Mouse (Mus musculus): Measurements from ENCODE around the gene Zhx3.

Zhx3 gene

DNA sequence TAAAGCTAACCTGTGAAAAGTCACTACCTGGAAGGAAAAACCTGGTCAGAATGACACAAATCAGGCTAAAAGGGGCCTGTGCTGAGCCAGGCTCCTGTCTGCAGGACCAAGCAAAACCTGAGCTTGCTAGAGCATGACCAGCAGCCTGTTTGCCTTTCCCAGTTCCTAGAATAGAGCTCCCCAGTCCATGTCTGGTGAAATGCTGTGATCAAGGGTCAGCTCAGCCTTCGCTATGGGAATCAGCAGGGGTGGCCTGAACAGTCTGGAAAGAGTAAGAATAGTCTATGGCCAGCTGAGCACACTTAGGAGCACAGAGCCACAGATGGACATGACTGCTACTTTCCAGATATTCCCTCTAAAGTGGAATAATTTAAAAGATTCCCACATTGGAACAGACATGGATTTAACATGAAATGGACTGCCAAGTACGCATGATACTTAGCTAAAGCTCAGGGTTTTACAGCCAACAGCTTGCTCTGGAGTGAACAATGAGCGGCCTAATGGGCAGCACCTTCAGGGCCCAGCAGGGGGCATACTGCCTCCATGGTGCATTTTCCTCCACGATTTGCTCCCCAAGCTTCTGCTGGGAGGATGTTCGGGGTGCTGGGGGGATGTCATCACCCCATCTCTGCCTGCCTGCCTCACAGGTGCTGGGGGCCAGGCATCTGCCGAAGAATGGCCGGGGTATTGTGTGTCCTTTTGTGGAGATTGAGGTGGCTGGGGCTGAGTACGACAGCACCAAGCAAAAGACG is 112.2 kb downstream of the Zhx3 start:
- no peak for DNase-seq (ENCODE audit: low spot score in 2 of 2)

DNA sequence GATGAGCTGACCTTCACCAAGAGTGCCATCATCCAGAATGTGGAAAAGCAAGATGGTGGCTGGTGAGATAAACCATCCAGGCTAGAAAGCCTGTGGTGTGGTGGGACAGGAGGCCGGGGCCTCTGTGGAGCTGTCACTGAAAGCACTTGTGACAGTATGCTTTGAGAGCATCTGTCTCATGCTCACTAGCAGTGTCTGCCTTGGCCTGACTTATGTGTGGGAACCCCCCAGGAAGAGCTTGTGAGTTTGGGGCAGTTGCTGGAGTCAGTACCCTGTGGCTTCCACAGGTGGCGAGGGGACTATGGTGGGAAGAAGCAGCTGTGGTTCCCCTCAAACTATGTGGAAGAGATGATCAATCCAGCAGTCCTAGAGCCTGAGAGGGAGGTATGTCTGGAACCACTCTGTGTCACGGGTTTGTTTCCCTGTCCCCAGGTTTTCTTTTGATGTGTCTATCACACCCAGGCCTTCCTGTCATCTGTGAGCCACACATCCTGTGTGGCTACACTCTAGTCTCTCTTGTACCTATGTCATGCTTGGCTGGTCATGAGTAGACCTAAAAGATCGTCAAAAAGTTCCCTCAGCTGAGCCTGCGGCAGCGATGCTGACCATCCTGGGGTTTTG is 116.1 kb downstream of the Zhx3 start:
- DNase-seq (ENCODE audit: low spot score in 2 of 2) = no peak

DNA sequence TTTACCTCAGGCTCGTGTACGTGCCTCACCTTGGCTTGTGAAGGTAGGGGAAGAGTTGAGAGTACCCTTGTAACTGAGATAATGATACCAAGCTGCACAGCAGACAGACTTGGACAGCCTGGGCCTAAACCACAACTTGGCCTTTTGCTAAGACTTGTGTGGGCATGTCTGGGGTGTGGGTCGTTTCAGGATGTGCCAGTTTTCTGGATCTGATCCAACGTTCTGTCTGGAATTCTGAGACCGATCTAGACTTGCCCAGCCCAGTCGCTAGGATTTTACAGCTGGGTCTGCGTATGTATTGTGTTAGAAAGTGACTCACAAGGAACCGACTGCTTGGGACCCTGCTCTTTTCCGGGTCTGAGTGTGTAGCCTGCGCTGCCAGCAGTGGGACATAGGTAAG is 125.7 kb downstream of the Zhx3 start:
- no peak for DNase-seq (ENCODE audit: low spot score in 2 of 2)

DNA sequence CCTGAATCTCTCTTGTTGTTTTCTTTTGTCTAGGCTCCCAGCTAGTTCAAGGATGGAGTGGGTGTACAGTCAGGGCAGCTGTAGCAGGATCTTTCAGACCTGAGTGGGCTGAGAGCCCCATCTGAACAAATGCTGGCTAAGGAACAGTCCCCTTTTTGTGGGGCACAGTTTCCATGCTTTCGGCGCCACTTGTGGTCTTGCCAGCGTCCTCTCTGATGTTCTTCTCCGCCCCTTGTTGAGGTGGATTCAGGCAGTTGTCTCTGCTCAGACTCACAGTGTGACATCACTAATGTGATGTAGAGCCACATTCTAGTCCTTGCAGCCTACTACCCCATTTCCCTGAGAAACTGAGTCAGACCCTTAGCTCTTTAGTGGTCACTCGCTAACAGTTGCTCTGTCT is 126.2 kb downstream of the Zhx3 start:
- no peak for DNase-seq (ENCODE audit: low spot score in 2 of 2)

DNA sequence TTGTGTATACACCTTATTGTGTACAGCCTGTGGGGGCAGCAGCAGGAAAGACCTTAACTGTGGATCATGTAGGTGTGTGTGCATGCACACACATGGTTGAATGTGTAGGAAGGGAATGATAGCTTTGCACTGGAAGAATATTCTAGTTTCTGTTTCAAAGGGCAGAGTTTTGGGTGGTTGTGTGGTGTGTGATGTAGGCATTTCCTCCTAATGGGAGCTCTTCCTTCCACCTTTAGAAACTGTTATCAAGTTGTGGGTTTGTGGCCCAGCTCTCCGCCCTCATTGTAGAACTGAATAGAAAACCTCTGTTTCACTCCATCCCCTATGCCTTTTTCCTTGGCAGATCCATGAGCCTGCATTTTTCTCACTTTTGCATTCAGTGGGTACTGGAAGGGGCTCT is 127.3 kb downstream of the Zhx3 start:
- DNase-seq (ENCODE audit: low spot score in 2 of 2) = no peak

DNA sequence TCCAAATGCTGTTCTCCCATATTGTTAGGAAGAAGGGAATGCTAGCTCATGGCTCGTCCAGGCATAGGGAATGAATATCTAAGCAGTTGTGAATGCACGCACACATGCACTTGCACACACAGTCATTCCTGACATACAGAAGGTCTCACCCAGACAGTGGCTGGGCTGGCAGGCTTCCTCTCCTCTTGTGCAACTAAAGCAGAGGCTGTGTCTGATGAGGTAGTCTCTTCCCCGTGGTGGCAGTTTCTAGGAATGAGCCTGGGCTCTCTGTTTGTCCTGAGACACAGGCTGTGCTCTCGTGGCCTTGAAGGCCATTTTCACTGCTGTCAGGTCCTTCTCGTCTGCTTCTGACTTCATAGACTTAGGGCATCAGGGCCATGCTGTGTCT is 128.0 kb downstream of the Zhx3 start:
- DNase-seq (ENCODE audit: low spot score in 2 of 2) = no peak

DNA sequence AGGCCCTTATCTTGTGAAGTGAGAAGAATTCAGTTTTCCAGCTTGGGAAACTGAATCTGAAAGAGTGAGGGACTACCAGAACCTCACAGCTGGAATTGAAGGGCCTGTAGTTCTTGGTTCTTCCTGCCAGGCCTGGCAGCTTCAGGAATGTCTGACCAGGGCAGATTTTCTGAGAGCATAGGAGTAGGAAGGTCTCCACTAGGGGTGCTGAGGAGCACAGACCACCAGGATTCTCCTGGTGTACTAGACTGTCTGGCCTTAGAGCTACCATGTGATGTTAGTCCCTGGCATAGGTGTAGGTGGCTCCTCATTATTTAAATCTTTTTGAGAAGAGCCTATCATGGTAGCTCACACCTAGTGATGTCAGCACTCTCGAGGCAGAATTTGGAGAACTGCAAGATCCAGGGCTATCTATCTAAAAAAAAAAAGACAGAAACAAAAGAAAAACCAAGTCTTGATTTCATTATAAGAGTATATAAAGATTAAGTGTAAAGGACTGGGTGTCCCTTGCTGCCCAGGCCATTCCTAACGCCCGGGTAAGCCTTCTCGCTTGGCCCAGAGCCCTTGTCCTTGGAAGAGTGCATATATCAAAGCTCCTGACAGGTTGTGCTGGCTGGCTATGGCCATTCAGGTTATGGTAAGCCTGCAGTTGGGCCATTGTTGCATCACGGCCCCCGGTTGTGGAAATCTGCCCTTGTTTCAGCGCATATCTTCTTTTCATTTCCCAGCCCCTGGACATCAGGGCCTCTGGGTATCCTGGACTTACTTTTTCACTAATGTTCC is 128.6 kb downstream of the Zhx3 start:
- DNase-seq (ENCODE audit: low spot score in 2 of 2) = peak; percentile 67 to 85

DNA sequence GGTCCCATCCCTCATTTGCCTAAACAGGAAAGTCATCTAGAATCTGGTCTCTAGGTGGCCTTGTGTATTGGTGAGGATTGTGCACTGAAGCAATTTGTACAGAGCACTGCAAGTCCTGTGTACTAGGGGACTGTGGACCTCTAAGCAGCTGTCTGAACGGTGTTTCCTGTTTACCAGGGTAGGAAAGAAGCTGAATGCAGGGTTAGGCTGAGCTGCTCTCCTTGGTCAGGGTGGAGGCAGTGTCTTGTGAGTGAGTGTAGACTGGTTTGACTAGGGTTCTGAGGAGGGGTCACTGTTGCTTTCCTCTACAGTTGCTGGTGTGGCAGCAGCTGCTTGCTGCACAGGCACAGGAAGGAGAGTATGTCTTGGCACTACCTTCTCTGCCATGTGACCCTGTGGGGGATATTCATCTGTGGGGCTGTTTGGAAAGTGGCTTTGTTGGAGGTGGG is 130.6 kb downstream of the Zhx3 start:
- DNase-seq (ENCODE audit: low spot score in 2 of 2) = no peak

DNA sequence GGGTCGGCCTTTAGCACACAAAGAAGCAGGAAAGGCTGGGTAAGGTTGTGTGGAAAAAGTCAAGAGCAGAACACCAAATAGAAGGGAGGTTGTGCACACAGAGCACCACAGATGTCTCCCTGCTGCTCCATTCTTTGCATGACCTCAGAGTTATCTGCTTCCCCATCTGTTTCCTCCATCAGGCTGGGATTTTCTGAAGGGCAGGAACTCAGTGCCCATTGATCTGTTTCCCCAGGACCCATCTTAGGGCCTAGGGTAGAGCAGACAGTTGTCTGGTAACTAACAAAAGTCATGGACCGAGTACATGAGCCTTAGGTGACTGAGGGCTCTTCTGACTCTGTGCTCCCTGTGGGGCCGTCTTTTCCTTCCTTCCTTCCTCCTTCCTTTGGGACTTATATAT is 131.2 kb downstream of the Zhx3 start:
- DNase-seq (ENCODE audit: low spot score in 2 of 2) = no peak

DNA sequence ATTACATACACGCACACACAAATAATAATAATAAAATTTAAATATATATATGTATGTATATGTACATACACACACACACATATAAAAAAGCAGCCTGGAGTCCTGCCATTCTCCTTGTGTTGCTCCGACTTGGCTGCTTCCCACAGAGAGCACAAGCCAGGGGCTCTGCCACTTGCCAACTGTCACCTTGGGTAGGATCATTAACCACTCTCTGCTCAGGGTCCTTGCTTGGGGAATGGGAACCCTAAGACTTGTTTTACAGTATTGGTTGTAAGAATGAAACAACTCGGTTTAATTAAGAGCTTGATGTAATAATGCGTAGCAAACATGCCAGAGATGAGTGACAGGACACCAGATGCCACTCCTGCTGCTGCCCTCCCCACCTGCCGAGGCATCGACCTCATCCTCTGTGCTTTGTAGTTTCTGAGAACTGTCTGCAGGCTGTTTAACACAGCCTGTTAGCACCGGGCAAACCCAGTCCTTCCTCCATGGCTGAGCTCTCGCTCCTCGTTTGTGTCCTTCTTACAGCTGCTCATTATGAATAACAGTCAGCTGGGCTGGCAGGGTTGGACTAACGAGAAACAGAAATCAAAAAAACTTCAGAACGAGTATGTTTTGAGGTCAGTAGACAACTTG is 132.2 kb downstream of the Zhx3 start:
- no peak for DNase-seq (ENCODE audit: low spot score in 2 of 2)

DNA sequence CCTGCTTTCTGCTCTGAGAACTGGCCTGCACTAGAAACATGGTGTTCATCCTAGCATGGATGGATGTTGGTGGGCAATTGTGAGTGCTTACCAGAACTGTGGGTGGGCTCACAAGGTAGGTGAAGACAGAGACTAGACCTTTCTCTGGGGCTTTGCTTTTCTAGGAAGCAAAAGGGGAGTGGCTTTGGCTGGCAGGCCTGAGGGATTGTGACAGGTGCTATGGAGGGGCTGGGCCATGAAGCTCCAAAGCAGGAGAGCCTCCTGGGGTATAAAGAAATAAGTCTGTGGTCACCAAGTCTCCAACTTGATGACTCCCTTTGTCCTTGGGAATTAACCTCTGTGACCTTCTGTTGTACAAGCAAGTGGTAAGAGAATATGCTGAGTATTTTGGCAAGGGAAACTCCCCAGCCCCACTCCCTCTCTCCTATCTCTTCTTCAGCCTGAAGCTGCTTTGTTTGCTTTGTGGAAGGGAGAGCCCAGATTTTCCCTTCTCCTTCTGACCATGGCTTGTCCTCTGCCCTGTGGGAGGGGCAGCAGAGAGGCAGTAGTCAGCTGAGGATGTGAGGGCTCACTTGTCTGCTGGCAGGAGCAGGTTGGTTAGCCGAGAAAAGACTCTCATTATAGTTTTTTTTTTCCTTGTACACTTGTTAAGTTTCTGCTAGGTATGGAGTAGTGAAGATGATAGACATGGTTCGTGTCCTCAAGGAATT is 133.0 kb downstream of the Zhx3 start:
- no peak for DNase-seq (ENCODE audit: low spot score in 2 of 2)

DNA sequence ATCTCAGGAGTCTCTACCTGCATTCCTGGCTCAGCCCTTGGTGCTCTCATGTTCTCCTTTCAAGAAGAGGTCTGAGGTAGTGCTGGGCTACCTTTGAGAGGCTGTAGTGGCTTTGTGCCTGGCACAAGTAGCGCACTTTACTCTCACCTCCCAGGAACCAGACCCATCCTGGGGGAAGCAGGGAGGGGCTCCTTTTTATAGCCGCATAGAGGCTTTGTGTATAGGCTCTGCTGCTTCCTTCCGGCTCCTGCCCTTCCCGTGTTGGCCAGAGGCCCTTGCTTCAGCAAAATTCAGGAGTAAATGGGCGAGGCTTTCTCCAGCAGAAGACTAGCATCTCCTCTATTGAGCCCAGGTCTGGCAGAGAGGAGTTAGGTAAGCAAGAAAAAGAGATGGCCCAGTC is 134.4 kb downstream of the Zhx3 start:
- no peak for DNase-seq (ENCODE audit: low spot score in 2 of 2)

DNA sequence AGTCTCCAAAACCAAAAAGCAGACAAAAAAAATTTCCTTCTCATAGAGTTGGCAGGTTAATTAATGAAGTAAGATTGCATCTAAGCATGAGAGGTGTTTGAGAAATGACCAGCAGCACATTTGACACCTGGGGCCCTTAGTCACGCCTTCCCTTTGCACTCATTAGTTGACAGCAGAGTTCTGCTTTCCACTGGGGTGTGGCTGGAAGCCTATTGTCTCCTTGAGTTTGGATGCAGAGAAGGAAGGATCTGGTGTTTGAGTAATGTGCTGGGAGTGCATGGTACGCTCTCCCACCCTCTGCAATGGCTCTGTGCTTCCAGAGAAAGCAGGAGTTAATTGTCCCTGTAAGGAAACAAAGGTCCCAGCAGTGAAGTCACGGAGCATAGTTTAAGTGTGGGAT is 136.3 kb downstream of the Zhx3 start:
- no peak for DNase-seq (ENCODE audit: low spot score in 2 of 2)

DNA sequence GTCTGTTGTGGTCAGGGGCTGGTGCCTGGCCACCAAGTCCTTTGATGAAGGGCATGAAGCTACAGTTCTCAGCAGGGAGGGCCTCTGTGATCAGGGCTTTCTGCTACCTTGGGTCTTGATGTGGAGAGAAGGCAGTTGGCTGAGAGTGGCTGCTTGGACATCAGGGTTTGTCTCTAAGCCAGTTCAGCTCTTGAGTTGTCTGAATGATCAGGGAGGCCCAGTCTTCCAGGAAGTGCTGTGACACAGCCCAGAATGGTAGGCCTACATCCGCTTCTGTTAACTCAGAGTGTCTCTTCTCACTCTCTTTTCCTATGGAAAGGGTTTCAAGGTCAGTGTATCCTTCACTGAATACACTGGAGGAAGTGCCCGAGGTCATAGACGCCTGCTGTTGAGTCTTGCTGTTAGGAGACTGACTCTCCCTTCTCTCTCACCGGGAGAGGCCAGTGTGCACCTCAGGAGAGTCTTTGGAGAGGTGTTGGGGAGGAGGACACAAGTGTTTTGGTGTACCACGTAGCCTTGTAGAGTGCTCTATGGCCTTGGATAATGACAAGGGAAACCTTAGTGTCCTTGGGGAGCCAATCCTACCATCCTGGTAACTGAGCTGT is 137.0 kb downstream of the Zhx3 start:
- DNase-seq (ENCODE audit: low spot score in 2 of 2) = no peak

DNA sequence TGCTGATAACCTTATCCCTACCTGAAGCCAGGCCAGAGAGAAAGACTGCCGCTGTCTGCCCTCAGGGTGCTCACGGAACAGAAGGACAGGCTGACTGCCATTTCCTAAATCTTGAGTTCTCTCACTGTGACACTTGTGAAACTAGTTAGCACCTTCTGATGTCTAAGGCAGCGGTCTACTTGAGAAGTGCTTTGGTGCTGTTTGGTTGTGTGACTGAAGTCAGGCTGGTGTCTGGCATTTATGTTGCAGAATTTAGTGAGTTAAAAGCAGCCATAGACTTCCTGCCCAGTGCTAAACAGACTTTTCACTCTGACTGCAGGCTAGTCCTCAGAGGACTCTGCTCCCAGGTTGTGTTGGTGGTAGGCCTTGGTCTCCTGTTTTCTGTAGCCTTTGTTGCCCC is 138.5 kb downstream of the Zhx3 start:
- no peak for DNase-seq (ENCODE audit: low spot score in 2 of 2)

DNA sequence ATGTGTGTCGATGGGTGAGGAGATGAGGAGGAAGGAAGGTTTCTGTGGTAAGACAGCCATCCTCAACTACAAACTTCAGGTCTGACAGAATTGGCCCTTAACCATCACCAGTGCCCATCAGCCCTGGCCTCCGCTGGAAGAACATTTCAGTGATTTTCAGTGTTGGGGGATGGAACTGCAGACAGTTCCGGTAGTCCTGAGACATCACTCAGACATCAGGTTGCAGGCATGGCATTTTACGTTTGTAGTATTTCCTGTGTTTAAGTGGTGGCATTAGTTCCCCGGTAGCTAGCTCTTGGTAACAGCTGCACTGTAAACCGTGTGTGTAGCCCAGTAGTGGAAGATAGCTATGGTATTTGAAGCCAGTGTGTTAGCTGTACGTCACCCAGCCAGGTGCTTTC is 139.7 kb downstream of the Zhx3 start:
- DNase-seq (ENCODE audit: low spot score in 2 of 2) = no peak

DNA sequence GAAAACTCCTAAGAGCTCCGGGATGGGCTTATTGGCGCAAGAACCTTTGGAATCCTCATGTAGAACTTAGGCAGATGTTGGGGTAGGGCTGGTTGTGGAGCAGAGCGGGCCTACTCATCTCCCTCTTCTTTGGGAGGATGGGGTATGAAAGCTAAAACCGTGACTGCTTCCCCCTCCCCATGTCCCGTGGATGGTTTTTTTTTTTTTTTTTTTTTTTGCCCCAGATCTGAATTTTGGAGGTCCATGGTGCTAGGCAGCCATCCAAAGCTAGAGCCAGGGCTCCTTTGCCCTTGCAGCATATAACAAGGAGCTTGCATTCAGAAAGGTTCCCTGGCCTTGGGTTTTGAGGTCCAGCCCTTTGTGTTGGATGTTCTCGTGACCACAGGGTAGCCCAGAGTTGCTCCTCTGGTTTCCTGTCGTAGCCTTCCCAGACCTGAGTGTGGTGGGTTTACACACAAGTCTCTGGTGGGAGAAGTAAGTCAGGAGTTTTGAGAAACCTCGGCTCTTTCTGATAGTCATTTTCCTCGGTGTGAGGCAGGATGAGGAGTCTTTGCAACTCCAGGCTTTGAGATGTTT is 140.3 kb downstream of the Zhx3 start:
- no peak for DNase-seq (ENCODE audit: low spot score in 2 of 2)

DNA sequence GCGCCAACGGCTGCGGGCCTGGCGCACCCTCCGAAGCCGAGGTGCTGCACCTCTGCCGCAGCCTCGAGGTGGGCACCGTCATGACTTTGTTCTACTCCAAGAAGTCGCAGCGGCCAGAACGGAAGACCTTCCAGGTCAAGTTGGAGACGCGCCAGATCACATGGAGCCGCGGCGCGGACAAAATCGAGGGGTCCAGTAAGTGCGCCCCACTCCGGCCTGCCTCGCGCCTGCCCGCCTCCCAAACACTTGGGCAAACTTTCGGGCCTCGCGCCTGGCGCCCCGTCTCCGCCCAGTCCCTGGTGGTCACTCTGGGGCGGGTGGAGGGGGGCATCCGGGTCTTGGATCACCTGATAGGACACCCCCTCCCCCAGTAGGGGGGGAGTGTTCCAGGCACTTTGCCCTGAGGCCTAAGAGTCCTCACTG is 140.9 kb downstream of the Zhx3 start:
- peak; percentile 50 to 81 for DNase-seq (ENCODE audit: low spot score in 2 of 2)

DNA sequence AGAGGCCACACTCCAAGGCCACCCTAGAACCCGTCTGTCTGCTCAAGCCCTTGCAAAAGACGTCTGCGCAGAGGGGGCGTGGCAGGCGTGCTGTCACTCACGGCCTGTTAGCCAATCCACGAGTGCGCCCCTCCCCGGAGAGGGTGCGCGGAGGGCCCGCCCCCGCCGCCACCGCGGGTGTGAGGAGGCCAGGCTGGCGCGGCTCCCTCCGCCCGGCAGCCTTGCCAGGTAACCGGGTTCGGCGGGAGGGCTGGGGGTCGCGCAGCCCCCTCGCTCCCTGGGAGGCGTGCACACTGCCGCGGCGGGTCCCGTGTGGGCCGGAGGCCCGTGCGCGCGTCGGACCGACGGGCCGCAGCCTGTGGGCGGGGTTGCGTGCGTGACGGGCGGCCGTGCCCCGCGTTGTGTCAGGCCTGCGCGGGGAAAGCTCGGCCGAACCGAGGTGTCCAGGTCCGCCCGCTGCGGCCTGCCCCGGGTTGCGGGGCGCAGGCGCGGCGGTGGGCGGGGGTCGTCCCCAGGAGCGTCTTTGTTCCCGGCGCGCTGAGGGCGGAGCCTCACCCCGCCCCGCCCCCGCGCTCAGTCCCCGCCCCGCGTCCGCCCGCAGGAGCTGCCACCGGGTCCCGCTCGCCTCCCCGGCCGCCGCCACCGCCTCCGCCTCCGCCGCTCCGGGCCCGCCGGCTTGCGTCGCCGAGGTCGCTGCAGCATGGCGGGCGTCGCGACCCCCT is 141.5 kb downstream of the Zhx3 start, which contains the start of gene Plcg1:
TSS of gene Plcg1 (plus strand) at position 184 of the 722 bp plus-strand sequence.
- DNase-seq (ENCODE audit: low spot score in 2 of 2) = peak; percentile 90 to 96

DNA sequence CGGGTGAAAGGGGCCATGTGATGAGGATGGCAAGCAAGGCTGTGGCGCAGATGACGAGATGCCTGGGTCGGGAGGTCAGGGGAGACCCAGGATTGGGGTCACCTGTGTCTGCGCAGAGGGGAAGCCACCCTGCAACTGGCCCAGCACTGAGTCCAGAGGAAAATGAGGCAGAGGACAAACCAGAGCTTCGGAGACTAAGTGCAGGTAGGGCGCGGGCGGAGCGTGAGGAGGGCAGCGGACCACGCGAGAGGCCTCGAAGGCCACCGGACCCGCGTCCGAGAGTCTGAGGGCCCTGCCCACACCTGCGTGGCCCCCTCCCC is 142.0 kb downstream of the Zhx3 start:
- no peak for DNase-seq (ENCODE audit: low spot score in 2 of 2)
